Mouse (Mus musculus) central nervous system, embryonic 18 days (tissue): ENCODE data around the gene Iba57. TPM values are rescaled to one million over a fixed set of nuclear protein-coding genes. Genes with fewer than 3 reads are reported as not detected.

ENCODE experiments used
- polyA plus RNA-seq: library from polyadenylated mRNA; depleted of rRNA; stranded (reverse); fragments of >200 nt; gene quantifications from 2 replicates; pipeline ENCODE4 v1.2.3, GENCODE M21; 2012; rRNA removed

Iba57 gene
- 7.4 and 8.0 TPM in 2 replicates for polyA plus RNA-seq

GRCm38 (mm10) chr11:59163255-59164236, at the start of gene Iba57:
Gene Iba57, minus strand, starts transcription at chr11:59163739.

GRCm38 (mm10) chr11:59208153-59208831, 44.8 kb upstream of the Iba57 start, which contains the start of gene 2310033P09Rik:
Gene 2310033P09Rik, plus strand, starts transcription at chr11:59208321.

GRCm38 (mm10) chr11:59202081-59202995, 38.8 kb upstream of the Iba57 start, which contains the start of gene Mrpl55:
Gene Mrpl55, plus strand, starts transcription at chr11:59202486.

GRCm38 (mm10) chr11:59192059-59192386, 28.5 kb upstream of the Iba57 start, which contains the start of gene Guk1:
Gene Guk1, minus strand, starts transcription at chr11:59192212.

GRCm38 (mm10) chr11:59182864-59183331, 19.4 kb upstream of the Iba57 start, which contains the start of gene Gjc2:
Gene Gjc2, minus strand, starts transcription at chr11:59183213.

GRCm38 (mm10) chr11:59135904-59136452, 27.6 kb downstream of the Iba57 start, which contains the start of gene Obscn:
Gene Obscn, minus strand, starts transcription at chr11:59136402.

Other genes with a start within 250 kb of the Iba57 start
- gene Btnl10, start 245.8 kb downstream of the Iba57 start, polyA plus RNA-seq: 0.03 and 0.06 TPM in 2 replicates
- gene Rnf187, start 224.8 kb downstream of the Iba57 start, polyA plus RNA-seq: 557 and 565 TPM in 2 replicates
- 491 and 498 TPM in 2 replicates for gene Hist3h2ba, start 214.8 kb downstream of the Iba57 start, polyA plus RNA-seq
- 90.4 and 93.3 TPM in 2 replicates for gene Hist3h2a, start 209.1 kb downstream of the Iba57 start, polyA plus RNA-seq
- gene Trim17, start 209.1 kb downstream of the Iba57 start, polyA plus RNA-seq: 2.2 and 2.3 TPM in 2 replicates
- 25.8 and 27.6 TPM in 2 replicates for gene Trim11, start 185.6 kb downstream of the Iba57 start, polyA plus RNA-seq
- gene Obscn, start 27.3 kb downstream of the Iba57 start, polyA plus RNA-seq: 2.4 and 3.9 TPM in 2 replicates
- 1.2 and 1.3 TPM in 2 replicates for gene Gjc2, start 19.5 kb upstream of the Iba57 start, polyA plus RNA-seq
- gene Guk1, start 28.5 kb upstream of the Iba57 start, polyA plus RNA-seq: 226 and 237 TPM in 2 replicates
- 45.8 and 46.8 TPM in 2 replicates for gene Mrpl55, start 38.7 kb upstream of the Iba57 start, polyA plus RNA-seq
- 35.9 and 37.6 TPM in 2 replicates for gene 2310033P09Rik, start 44.6 kb upstream of the Iba57 start, polyA plus RNA-seq
- gene Arf1, start 64.5 kb upstream of the Iba57 start, polyA plus RNA-seq: 636 and 637 TPM in 2 replicates
- gene Wnt3a, start 127.0 kb upstream of the Iba57 start, polyA plus RNA-seq: 0.09 and 0.10 TPM in 2 replicates
- 2.7 and 3.3 TPM in 2 replicates for gene Wnt9a, start 143.2 kb upstream of the Iba57 start, polyA plus RNA-seq
- gene Prss38, start 211.9 kb upstream of the Iba57 start, polyA plus RNA-seq: 0.22 and 0.28 TPM in 2 replicates